Mouse (Mus musculus) hindbrain, embryonic 13.5 days (tissue): ENCODE measurements at regions not wholly inside any gene's neighbourhood (a gene's known extent, or its start where the extent isn't known, plus 50 kb on each side); places are given as distances from the start of the nearest gene placed in this dataset.

ENCODE experiments used
- ATAC-seq: fragments of 200-750 bp; cut with Nextera tagmentation; 2 replicates; pipeline ENCODE4 v1.8.0; 2017; ENCODE audit warnings: moderate TSS enrichment; ENCODE audit not compliant: low FRiP score
- H3K27ac ChIP-seq: fragments of 300-500 bp; sonication (generic); 2 replicates; pipeline ENCODE4 v1.5.1; 2015; ENCODE audit warnings: inconsistent platforms, mild to moderate bottlenecking, moderate library complexity
- H3K27me3 ChIP-seq: fragments of 300-500 bp; sonication (generic); 2 replicates; pipeline ENCODE4 v1.6.1; 2015; ENCODE audit warnings: mild to moderate bottlenecking, inconsistent platforms
- H3K36me3 ChIP-seq: fragments of 300-500 bp; sonication (generic); 2 replicates; pipeline ENCODE4 v1.6.1; 2015; ENCODE audit warnings: mild to moderate bottlenecking, inconsistent platforms
- H3K4me1 ChIP-seq: fragments of 300-500 bp; sonication (generic); replicated peaks from 2 replicates; pipeline ENCODE4 v1.6.1; 2015; ENCODE audit warnings: inconsistent platforms
- H3K4me2 ChIP-seq: fragments of 300-500 bp; sonication (generic); 2 replicates; pipeline ENCODE4 v1.6.1; 2015; ENCODE audit warnings: inconsistent platforms, mild to moderate bottlenecking, moderate library complexity
- H3K4me3 ChIP-seq: fragments of 300-500 bp; sonication (generic); 2 replicates; pipeline ENCODE4 v1.5.1; 2015; ENCODE audit warnings: mild to moderate bottlenecking, inconsistent platforms
- H3K9ac ChIP-seq: fragments of 300-500 bp; sonication (generic); 2 replicates; pipeline ENCODE4 v1.6.1; 2015; ENCODE audit warnings: mild to moderate bottlenecking, inconsistent platforms
- H3K9me3 ChIP-seq: fragments of 300-500 bp; sonication (generic); 2 replicates; pipeline ENCODE4 v1.6.1; 2016; ENCODE audit warnings: inconsistent platforms
- whole genome bisulfite sequencing: fragments of 180-500 bp; shearing (Covaris S2); methylation state at CpG from one replicate; pipeline ENCODE4 v1.1.7; 2015; 5-methylcytosine and 5-hydroxymethylcytosine counted together

DNA sequence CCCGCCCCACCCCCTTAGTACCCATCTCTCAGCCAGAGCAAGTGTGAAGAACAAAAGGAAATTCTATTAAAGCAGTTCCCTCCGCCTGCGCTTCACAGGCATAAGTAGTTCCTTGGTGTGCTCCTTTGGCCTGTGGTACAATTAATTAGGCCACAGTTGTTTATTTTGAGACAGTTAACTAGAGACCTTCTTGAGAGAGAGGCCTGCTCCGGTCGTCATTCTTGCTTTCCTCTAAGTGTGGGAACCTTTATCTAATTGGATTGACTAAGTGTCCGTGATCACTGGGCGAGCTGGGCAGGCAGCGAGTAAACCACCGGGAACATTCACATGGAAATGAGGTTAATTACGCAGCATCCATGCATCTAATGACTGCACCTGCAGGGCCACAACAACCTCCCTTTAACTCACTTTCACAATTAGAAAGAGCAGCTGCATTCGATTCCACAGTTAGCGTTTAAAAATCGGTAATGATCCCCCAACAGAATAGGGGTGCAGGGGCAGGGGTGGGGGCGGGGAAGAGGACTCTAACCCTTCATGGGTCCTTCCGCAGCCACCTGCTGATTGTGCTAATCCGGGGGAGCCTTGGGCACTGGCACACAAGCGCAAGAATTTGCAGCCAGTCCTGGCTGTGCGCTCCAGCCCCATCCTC lies 584.3 kb upstream of the Sox9 start:
- Histone ChIP-seq H3K27ac (no peak overlapping the region), H3K4me3 (no peak overlapping the region), H3K4me1 (peaks cover 8% of the 10 kb centered on the region), H3K4me2 (peak overlapping the region; percentile 36), H3K9ac (no peak overlapping the region), H3K36me3 (no peaks in the 10 kb centered on the region), H3K9me3 (no peaks in the 10 kb centered on the region), H3K27me3 (0 out of 2 replicates have a peak, but pooled peaks cover 4% of the 10 kb centered on the region)
- ATAC-seq: peak; percentile 49; the same call in 1 of the 2 replicates
- WGBS: 7% methylated on average over 18 of the region's 18 CpGs

DNA sequence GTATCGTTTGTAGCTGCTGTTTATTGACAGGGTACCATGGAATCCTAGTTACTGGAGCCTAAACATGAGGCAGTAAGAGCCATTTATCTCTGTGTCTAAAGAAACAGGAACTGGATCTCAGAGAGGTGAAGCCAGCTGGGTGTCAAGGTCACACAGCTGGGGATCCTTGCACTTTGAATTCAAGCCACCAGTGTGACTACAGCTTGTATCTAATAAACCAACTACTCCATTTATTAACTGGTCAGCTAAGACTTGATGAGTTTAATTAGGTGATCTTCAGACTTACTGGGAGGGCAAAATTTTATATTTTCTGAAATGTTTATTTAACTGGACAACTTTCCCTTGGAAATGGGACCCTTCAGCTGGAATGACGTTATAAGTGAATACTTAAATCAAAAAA lies 577.5 kb upstream of the Sox9 start:
- Histone ChIP-seq H3K36me3 (no peaks in the 10 kb centered on the region), H3K4me1 (no peaks in the 10 kb centered on the region), H3K9me3 (no peaks in the 10 kb centered on the region), H3K4me3 (no peak overlapping the region), H3K4me2 (no peak overlapping the region), H3K9ac (no peak overlapping the region), H3K27me3 (0 out of 2 replicates have a peak, but pooled peaks cover 4% of the 10 kb centered on the region), H3K27ac (no peak overlapping the region)
- no peak for ATAC-seq
- WGBS: 64% methylated on average over 2 of the region's 2 CpGs

DNA sequence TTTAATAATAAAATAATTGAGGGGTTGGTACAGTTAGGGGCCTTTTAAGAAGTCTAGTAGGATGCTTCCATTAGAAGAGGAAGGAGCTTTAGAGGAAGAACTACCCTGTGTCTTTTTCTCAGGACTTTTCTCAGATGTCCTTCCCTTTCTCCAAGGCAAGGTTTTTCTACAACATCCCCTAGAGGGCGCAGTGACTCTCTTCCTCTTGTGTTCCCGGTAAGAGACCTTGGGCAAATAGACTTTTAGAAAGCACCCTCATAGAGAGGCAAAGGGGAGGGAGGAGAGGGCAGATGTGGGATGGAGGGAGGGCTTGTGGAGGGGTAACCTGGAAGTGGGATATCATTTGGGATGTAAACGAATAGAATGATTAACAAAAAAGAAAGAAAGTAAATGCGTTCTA lies 572.6 kb upstream of the Sox9 start:
- Histone ChIP-seq H3K36me3 (no peaks in the 10 kb centered on the region), H3K4me1 (no peaks in the 10 kb centered on the region), H3K4me3 (no peak overlapping the region), H3K9me3 (no peaks in the 10 kb centered on the region), H3K9ac (no peak overlapping the region), H3K4me2 (no peak overlapping the region), H3K27ac (no peak overlapping the region), H3K27me3 (no peaks in the 10 kb centered on the region)
- WGBS: 29% methylated on average over 4 of the region's 4 CpGs
- no peak for ATAC-seq

DNA sequence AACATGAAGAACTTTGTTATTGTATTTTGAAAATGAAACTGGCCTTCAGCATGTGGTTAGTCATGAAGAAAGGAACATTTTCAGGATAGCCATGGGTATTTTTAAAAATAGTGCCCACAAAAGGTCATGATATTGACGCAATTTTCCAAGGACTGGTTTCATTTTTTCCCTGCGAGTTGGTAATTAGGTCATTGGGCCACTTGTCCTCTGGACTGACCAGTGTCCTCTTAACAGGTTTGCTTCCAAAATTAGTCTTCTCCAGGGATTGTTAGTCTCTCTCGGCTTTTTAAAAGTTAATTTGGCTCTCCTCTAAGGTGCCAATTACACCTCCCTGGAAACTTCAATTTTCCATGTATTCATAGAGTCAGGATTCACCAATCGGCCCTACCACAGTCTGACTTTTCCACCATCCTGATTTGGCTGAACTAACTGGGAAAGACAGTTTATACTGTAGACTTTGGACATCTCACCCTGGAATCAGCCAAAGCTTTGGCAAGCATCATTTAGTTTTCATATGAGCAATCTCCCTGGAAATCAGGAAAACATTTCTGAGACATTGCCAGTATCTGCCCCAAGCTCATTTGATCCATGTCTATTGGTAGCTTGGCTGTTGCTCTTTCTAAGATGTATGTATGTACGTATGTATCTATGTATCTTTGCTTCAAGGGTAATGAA lies 562.8 kb upstream of the Sox9 start:
- Histone ChIP-seq H3K27ac (no peak overlapping the region), H3K9me3 (no peaks in the 10 kb centered on the region), H3K27me3 (no peaks in the 10 kb centered on the region), H3K4me3 (no peak overlapping the region), H3K36me3 (no peaks in the 10 kb centered on the region), H3K4me2 (no peak overlapping the region), H3K9ac (no peak overlapping the region), H3K4me1 (no peaks in the 10 kb centered on the region)
- no peak for ATAC-seq
- WGBS: 95% methylated on average over 5 of the region's 5 CpGs

DNA sequence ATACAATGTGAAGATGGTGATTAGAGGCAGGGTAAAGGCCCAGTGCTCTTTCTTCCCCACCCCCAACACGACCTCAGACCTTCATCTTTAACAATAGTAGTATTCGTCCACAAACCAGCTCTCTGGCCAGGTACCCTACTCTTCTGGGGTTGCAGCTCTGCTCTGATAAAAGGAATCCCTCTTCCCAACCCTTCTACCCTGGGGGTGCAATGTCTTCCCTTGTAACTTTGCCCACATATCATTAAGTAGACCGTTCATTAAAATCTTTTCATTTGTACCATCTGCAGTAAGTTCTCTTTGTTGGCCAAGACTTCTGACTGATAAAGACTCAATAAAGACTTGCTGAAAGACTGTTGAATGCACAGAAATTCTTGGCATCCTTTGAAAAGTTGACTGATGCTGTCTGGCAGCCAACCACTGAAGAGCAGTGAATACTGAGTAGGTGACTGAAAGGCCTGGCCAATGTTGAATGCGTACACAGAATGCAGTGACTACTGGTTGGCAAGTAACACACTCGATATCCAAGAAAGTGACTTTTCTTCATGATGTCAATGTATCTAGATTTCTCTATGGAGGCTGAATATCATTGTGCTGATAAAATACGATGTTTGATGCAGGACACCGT lies 547.4 kb upstream of the Sox9 start:
- Histone ChIP-seq H3K4me2 (no peak overlapping the region), H3K9ac (no peak overlapping the region), H3K4me3 (no peak overlapping the region), H3K4me1 (no peaks in the 10 kb centered on the region), H3K36me3 (no peaks in the 10 kb centered on the region), H3K27ac (no peak overlapping the region), H3K9me3 (no peaks in the 10 kb centered on the region), H3K27me3 (no peaks in the 10 kb centered on the region)
- 78% methylated on average over 7 of the region's 7 CpGs for WGBS
- no peak for ATAC-seq

DNA sequence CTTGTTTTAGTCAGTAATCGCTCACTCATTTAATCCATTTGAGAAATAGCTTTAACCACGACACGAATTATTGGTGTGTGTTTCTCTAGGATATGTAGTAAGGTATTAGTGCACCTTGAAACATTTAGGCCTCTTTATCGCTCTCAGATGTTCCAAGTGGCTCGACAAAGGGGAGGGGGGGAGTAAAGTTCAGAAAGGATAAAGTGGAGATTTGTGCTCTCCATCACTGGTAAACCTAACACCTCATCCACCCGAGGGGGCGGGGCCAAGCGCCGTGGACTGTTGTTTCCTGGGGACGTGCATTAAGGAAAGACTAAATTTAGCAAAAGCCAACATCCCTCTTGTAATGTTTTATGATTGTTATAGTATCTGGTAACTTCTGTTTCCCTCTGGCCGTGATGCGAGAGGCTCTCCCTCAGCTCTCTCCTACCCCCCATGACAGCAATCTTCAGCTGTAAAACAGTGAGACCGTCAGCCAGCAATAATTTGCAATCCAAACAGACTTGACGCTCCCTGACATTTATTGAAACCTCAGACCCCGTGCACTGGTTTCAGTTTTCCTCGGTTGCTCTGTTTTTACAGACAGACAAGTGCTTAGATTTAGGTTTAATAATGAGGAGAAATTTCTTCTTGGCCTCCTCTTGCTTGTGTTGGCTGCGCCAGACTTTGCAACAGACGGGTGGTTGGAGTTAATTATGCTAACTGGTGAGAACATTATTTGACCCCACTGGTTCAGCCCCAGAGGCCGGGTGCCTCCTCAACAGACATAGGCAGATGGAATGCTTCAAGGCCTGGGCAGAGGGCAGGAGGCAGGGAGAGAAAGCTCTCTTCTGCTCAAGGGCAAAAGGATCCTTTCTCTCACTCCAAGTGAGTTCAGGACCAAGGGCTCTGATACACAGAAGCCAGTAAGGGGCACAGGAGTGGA lies 542.8 kb upstream of the Sox9 start:
- Histone ChIP-seq H3K4me2 (no peak overlapping the region), H3K9ac (no peak overlapping the region), H3K4me1 (no peaks in the 10 kb centered on the region), H3K4me3 (no peak overlapping the region), H3K27ac (no peak overlapping the region), H3K36me3 (no peaks in the 10 kb centered on the region), H3K9me3 (no peaks in the 10 kb centered on the region), H3K27me3 (no peaks in the 10 kb centered on the region)
- 73% methylated on average over 19 of the region's 19 CpGs for WGBS
- ATAC-seq: no peak

DNA sequence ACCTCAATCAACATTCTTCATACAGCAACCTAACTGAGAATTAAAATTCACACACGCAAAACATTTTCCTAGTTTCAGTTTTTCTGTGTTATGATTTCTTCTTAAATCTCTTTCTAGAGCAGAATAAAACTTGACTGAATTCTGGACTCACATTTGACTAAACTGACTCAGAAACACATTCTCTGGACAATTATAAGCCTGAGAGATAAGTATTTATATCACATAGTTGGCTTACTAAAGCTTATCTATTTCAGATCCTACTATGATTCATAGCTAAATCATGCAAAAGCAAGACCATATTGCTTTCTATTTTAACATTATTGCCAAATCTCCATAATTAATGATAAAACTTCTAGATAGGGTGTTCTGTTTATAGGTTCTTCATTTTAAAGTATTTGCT lies 529.5 kb upstream of the Sox9 start:
- no peaks in the 10 kb centered on the region for H3K27me3 ChIP-seq
- no peak overlapping the region for H3K27ac ChIP-seq
- H3K36me3 ChIP-seq: no peaks in the 10 kb centered on the region
- H3K9me3 ChIP-seq: no peaks in the 10 kb centered on the region
- no peak for ATAC-seq
- 91% methylated on average over 1 of the region's 1 CpGs for WGBS
- H3K4me2 ChIP-seq: no peak overlapping the region
- no peak overlapping the region for H3K9ac ChIP-seq
- H3K4me1 ChIP-seq: no peaks in the 10 kb centered on the region
- H3K4me3 ChIP-seq: no peak overlapping the region

DNA sequence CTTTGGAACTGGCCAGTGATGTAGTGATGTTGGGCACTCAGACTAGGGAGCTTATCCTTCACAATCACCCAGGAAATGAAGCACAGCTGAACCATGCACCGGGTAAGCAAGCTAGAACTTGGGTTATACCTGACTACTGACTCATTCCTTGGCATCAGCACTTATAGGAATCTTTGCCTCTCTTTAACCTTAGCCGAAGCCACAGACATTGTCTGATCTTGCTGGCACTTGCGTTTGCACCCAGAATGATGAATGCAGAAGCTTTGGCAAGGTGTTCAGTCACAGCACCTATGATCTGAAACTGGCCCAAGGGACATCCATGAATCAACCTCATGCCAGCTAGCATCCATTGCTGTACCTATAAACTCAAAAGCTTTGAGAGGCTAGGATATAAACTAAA lies 529.0 kb upstream of the Sox9 start:
- no peak overlapping the region for H3K4me3 ChIP-seq
- H3K4me2 ChIP-seq: no peak overlapping the region
- ATAC-seq: no peak
- no peaks in the 10 kb centered on the region for H3K36me3 ChIP-seq
- H3K4me1 ChIP-seq: no peaks in the 10 kb centered on the region
- H3K9me3 ChIP-seq: no peaks in the 10 kb centered on the region
- 93% methylated on average over 3 of the region's 3 CpGs for WGBS
- H3K27ac ChIP-seq: no peak overlapping the region
- no peak overlapping the region for H3K9ac ChIP-seq
- H3K27me3 ChIP-seq: no peaks in the 10 kb centered on the region

DNA sequence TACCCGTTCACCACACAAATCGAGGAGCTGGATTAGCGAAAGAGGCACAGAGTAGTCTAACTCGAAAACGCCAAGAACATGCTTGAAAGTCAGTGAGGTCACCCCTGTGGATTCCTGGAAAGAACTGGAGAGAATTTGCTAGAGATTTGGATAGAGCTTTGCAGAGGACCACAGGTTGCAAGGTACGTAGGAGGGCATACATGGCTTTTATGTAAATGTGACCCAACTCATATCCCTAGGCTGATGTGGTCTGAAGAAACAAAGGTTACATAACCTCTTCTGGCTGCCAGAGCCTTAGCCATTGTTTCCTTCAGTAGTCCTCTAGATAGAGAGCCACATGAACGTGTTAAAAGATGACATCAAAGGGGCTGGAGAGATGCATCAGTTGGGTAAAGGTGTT lies 525.7 kb upstream of the Sox9 start:
- H3K4me3 ChIP-seq: no peak overlapping the region
- H3K9me3 ChIP-seq: no peaks in the 10 kb centered on the region
- H3K27ac ChIP-seq: no peak overlapping the region
- no peaks in the 10 kb centered on the region; the same call in 1 of the 2 replicates for H3K4me1 ChIP-seq
- no peaks in the 10 kb centered on the region for H3K27me3 ChIP-seq
- no peak overlapping the region for H3K9ac ChIP-seq
- H3K4me2 ChIP-seq: no peak overlapping the region
- 90% methylated on average over 7 of the region's 7 CpGs for WGBS
- H3K36me3 ChIP-seq: no peaks in the 10 kb centered on the region
- ATAC-seq: no peak

DNA sequence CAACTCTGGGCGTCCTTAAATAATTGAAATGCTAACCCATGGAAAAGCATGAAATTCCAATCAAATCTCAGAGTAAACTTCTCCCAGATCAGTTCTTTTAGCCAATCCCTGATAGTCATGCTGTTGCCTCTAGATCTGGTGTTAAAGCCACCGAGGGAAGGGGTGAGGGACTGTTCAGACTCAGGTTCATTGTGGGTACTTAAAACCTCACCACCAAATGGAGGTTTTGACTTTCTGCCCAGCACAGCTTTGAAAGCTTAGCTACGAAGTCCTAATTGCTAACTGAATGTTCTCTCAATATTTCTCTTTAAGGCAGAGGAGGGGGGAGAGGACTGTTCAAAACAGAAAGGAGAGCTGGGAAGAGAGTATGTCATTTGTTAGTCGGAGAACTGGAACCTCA lies 517.9 kb upstream of the Sox9 start:
- no peak overlapping the region for H3K27ac ChIP-seq
- no peak for ATAC-seq
- H3K4me2 ChIP-seq: no peak overlapping the region
- no peaks in the 10 kb centered on the region; the same call in 1 of the 2 replicates for H3K4me1 ChIP-seq
- no peaks in the 10 kb centered on the region for H3K9me3 ChIP-seq
- 83% methylated on average over 4 of the region's 4 CpGs for WGBS
- no peaks in the 10 kb centered on the region for H3K27me3 ChIP-seq
- H3K36me3 ChIP-seq: no peaks in the 10 kb centered on the region
- H3K9ac ChIP-seq: no peak overlapping the region
- H3K4me3 ChIP-seq: no peak overlapping the region

DNA sequence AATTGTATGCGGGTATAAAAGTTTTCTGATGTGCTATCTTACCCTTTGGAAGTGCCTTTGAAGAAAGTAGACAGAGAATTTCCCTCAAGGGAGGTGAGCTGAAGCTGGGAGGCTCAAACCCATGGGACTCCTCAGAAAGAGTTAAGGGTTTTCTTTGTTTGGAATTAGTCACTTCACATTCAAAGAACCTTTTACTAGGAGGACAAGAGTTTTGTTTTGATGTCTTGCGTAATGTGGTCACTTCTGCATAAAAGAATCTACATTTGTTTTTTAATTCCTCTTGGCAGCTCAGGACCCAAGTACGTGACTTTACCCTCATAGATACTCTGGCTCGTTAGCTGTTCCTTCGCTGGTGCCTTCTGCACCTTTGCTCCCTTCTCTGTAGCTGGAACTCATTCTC lies 511.1 kb upstream of the Sox9 start:
- H3K9ac ChIP-seq: no peak overlapping the region
- no peaks in the 10 kb centered on the region for H3K9me3 ChIP-seq
- no peak for ATAC-seq
- H3K27me3 ChIP-seq: no peaks in the 10 kb centered on the region
- H3K4me2 ChIP-seq: no peak overlapping the region
- H3K27ac ChIP-seq: no peak overlapping the region
- WGBS: 95% methylated on average over 5 of the region's 5 CpGs
- no peak overlapping the region for H3K4me3 ChIP-seq
- no peaks in the 10 kb centered on the region for H3K4me1 ChIP-seq
- H3K36me3 ChIP-seq: no peaks in the 10 kb centered on the region

DNA sequence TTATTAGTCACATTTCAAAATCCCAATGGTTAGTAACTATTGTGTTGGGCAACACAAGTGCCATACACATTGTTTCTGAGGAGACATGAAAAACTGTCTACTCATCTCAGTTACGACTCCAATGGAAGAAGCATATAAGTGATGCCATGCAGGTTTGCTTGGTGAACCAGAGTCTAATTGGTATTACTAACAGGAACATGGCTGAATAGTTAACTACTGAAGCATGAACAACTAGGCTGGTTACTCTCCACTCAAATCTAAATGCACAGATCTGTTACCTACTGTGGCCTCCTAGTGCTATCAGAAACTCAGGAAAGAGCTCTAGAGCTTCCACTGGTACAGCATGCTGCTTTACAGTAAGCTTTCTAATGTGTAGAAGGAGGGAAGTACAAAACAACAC lies 503.5 kb upstream of the Sox9 start:
- no peak overlapping the region for H3K27ac ChIP-seq
- no peaks in the 10 kb centered on the region for H3K4me1 ChIP-seq
- H3K4me2 ChIP-seq: no peak overlapping the region
- no peaks in the 10 kb centered on the region for H3K36me3 ChIP-seq
- H3K9me3 ChIP-seq: no peaks in the 10 kb centered on the region
- ATAC-seq: no peak
- WGBS: 73% methylated on average over 1 of the region's 1 CpGs
- H3K27me3 ChIP-seq: no peaks in the 10 kb centered on the region
- no peak overlapping the region for H3K4me3 ChIP-seq
- H3K9ac ChIP-seq: no peak overlapping the region
